Mouse (Mus musculus) left cerebral cortex, adult 8-10 months (tissue): ENCODE measurements around the gene Gcnt1. TPM values are rescaled to one million over a fixed set of nuclear protein-coding genes. Genes with fewer than 3 reads are reported as not detected.

ENCODE experiments used
- DNase-seq, 2 experiments: peaks; one replicate each; pipeline ENCODE4 v3.0.0; 2022; ENCODE audit warnings: low spot score in 2 of 2
- total RNA-seq, 4 experiments: library from RNA; stranded (reverse); gene quantifications; 2 replicates each; pipeline ENCODE4 v1.2.4; 2022

Gene Gcnt1
- total RNA-seq, 4 experiments from 2014 or later: 2.6 to 5.1 (median 4.7) TPM

DNA sequence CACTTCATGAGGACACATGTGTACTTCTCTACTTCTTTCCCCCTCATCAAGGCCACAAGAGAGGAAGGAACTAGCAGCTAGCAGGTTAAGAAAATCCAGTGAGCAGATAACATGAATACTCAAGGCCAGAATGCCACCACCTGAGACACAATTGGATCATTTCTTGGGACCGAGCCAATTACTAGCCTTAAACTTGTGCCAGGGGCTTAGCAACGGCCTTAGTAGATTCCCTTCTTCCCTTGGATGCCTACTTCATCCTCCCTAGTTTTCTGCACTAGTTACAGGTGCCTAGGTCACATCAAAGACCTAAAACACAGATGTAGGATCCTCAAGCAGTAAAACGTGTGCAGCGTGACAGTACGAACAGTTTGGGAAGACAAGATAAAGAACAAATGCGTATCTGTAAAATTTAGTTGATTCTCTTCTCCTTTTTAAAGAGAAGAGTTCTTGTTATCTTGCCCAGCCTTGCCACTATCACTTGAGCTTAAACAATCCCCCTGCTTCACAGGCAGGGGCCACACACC is 44.7 kb downstream of the Gcnt1 start:
- no peak for DNase-seq

DNA sequence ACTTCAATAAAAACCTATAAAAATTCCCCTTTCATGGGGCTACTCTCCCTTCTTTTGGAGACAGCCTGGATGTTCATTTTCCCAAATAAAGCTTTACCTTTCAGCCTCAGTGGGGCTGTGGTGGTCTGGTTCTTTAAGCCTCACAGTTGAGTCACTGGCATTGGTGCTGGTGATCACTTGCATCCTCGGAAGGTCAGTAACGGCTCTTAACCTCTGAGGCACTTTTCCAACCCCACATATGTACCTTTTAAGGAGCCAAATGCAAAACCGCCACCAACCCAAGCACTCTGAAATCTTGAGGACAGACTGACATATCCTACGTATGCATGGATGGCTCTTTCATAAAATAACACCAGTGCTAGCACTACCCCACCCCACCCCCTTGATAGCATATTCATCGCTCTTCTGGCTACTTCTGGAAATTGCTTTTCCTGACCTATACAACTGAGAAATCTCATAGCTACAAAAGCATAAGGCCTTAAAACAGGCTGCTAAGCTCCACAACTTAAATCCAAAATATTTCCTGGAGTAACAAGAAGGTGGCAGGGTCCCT is 48.9 kb downstream of the Gcnt1 start:
- DNase-seq: no peak

- no peak for DNase-seq
These were observed 49.5 kb downstream of the Gcnt1 start for GRCm38 (mm10) chr19:17323006-17323688.

DNA sequence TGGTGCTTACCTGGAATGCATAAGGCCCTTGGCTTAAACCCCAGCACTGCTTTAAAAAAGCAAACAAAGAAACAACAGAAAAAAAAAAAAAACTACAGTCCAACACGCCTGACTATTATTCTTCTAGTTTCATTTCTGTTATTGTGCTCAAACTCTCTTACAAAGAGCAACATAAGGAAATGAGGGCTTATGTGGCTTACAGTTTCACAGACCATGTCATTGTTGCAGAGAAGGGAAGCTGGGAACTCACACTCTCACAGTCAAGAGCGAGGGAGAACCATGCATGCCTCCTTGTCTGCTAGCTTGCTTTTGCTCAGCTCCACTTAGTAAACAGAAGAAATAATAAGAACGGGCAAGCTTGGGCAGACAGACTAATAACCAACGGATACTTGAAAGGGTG is 52.9 kb downstream of the Gcnt1 start:
- DNase-seq: no peak

GRCm38 (mm10) chr19:17318733-17319132 is 53.9 kb downstream of the Gcnt1 start:
- DNase-seq: no peak

- no peak for DNase-seq
These were observed 56.2 kb downstream of the Gcnt1 start for GRCm38 (mm10) chr19:17316311-17317003.

- no peak for DNase-seq
These were observed 58.2 kb downstream of the Gcnt1 start for GRCm38 (mm10) chr19:17314451-17314850.

GRCm38 (mm10) chr19:17313766-17314165 is 58.9 kb downstream of the Gcnt1 start:
- no peak for DNase-seq

DNA sequence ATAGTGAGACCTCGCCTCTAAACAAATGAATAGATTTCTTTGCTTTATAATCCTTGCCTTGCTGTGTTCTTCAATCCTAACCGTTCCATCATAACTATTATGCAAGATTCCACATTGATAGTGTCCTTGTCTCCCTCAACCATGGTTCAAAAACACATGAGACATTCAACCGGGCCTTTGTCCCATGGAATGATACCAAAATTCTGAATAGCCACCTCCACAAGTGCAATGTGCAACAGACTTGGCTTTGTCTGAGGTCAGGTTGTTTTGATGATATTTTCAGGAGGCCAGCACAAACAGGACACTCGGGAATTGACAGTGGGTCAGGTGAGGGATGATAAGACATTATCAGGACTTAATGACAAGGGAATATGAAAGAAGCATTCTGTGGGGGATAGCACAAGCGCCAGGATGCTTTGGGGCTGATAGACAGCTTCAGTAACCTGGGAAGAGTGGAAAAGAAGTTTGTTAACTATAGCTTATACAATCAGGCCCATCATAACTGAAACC is 59.9 kb downstream of the Gcnt1 start:
- DNase-seq: no peak

GRCm38 (mm10) chr19:17311501-17311900 is 61.1 kb downstream of the Gcnt1 start:
- DNase-seq: no peak

GRCm38 (mm10) chr19:17311031-17311430 is 61.6 kb downstream of the Gcnt1 start:
- DNase-seq: no peak

GRCm38 (mm10) chr19:17296081-17296480 is 76.6 kb downstream of the Gcnt1 start:
- no peak for DNase-seq

GRCm38 (mm10) chr19:17295211-17295766 is 77.4 kb downstream of the Gcnt1 start:
- DNase-seq: no peak

- DNase-seq: no peak
These were observed 78.5 kb downstream of the Gcnt1 start for GRCm38 (mm10) chr19:17294136-17294535.

DNA sequence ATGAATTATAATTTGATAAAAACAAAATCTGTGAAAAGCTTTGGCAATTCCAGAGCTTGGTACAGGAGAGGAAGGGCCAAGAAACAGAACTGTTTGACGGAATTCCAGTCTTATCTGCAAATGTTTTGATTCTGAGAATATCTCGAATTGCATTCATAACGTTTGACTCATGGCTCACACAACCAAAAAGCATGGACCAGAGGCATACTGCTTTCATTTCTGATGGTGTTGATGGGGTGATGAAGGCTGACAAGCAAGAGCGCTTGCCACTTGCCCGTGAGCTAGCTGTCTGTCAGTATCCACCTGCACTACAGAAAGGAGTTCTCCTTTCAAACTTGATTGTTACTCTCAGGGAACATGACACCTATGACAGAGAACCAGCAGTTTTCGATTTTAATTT is 83.1 kb downstream of the Gcnt1 start:
- no peak for DNase-seq

DNA sequence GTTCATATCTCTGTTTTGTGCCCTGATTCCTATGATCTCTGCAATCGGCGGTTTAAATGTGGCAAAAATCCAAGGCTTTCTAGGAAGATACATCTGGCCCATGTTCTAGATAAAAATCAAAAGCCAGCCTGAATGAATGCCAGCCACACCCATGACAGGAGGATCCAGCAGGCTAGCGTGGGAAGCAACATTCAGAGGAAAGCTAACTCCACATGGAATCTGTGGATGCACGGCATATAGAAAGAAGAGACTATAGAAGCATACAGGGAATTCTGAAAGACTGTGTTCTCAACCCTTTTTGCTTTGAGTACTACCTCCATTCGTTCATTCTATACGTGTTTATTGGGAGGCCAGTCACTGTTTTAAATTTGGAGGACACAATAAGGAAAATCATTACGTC is 86.6 kb downstream of the Gcnt1 start:
- DNase-seq: no peak

- DNase-seq: no peak
These were observed 89.3 kb downstream of the Gcnt1 start for GRCm38 (mm10) chr19:17283317-17283716.

GRCm38 (mm10) chr19:17278381-17279051 is 94.1 kb downstream of the Gcnt1 start:
- no peak for DNase-seq
